Mouse (Mus musculus) limb, embryonic 10.5 days (tissue): ENCODE measurements at regions not wholly inside any gene's neighbourhood (a gene's known extent, or its start where the extent isn't known, plus 50 kb on each side); places are given as distances from the start of the nearest gene placed in this dataset.
A peak's percentile ranks its signal among the peaks of the same experiment; 100 is the strongest.
"Not testable (repeated sequence)": the region's sequence is repeated elsewhere in the genome, so short reads cannot be mapped to it uniquely, and the experiment has no call there.

Experiments used
- DNase-seq: peaks from one replicate; pipeline ENCODE4 v3.0.0-alpha.2; 2017; ENCODE audit warnings: low spot score
- H3K27ac ChIP-seq: fragments of 300-500 bp; sonication (generic); 2 replicates; pipeline ENCODE4 v1.5.1; 2016; ENCODE audit warnings: mild to moderate bottlenecking
- H3K27me3 ChIP-seq: fragments of 300-500 bp; sonication (generic); 2 replicates; pipeline ENCODE4 v1.6.1; 2016; ENCODE audit warnings: low read depth, mild to moderate bottlenecking; ENCODE audit not compliant: poor library complexity, severe bottlenecking
- H3K36me3 ChIP-seq: fragments of 300-500 bp; sonication (generic); 2 replicates; pipeline ENCODE4 v1.6.1; 2016; ENCODE audit warnings: mild to moderate bottlenecking, moderate library complexity
- H3K4me1 ChIP-seq: fragments of 300-500 bp; sonication (generic); 2 replicates; pipeline ENCODE4 v1.6.1; 2016
- H3K4me3 ChIP-seq: fragments of 300-500 bp; sonication (generic); 2 replicates; pipeline ENCODE4 v1.5.1; 2016; ENCODE audit warnings: mild to moderate bottlenecking, moderate library complexity
- H3K9me3 ChIP-seq: fragments of 300-500 bp; sonication (generic); replicated peaks from 2 replicates; pipeline ENCODE4 v1.6.1; 2016; ENCODE audit warnings: mild to moderate bottlenecking
- WGBS: fragments of 180-500 bp; shearing (Covaris S2); methylation state at CpG from one replicate; pipeline ENCODE4 v1.1.7; 2016; 5-methylcytosine and 5-hydroxymethylcytosine counted together

- Histone ChIP-seq H3K27me3 (no peaks in the 10 kb centered on the region), H3K9me3 (no peaks in the 10 kb centered on the region), H3K4me1 (0 out of 2 replicates have a peak, but pooled peaks cover 3% of the 10 kb centered on the region), H3K4me3 (no peak overlapping the region), H3K36me3 (no peaks in the 10 kb centered on the region), H3K27ac (no peak overlapping the region)
- WGBS, result 90% methylated on average over 6 of the region's 6 CpGs
- no peak for DNase-seq
Measured at GRCm38 (mm10) chr1:177345540-177345939, 87.5 kb upstream of the Akt3 start.

DNA sequence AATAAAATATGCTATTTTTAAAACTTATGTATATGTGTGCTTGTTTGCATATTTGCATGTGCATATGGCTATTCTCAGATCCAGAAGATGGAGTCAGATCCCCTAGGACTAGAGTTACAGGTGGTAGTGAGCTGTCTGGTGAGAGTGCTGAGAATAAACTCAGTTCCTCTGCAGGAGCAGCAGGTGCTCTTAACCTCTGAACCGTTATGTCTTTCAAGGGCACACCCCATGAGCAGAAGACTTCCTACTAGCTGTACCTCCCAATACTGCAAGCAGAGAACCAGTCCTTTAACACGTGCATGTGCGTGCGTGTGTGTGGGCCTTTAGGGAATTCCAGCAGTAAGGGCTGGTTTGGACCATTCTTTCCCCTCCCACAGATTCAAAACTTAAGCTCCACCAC lies 85.9 kb upstream of the Akt3 start:
- DNase-seq, result no peak
- WGBS, result 87% methylated on average over 4 of the region's 4 CpGs
- H3K9me3 ChIP-seq, result no peaks in the 10 kb centered on the region

GRCm38 (mm10) chr1:177343121-177343520 lies 85.1 kb upstream of the Akt3 start:
- no peaks in the 10 kb centered on the region for H3K36me3 ChIP-seq
- DNase-seq, result peak; percentile 40
- H3K27me3 ChIP-seq, result no peaks in the 10 kb centered on the region
- H3K27ac ChIP-seq, result no peak overlapping the region
- peaks cover 13% of the 10 kb centered on the region; the same call in 1 of the 2 replicates for H3K4me1 ChIP-seq
- 74% methylated on average over 6 of the region's 6 CpGs for WGBS
- H3K9me3 ChIP-seq, result no peaks in the 10 kb centered on the region
- H3K4me3 ChIP-seq, result no peak overlapping the region

More for the DNA sequence above, 85.9 kb upstream of the Akt3 start:
- Histone ChIP-seq H3K36me3 (no peaks in the 10 kb centered on the region), H3K27ac (no peak overlapping the region), H3K4me1 (peaks cover 4% of the 10 kb centered on the region; the same call in 1 of the 2 replicates), H3K27me3 (no peaks in the 10 kb centered on the region), H3K4me3 (no peak overlapping the region)

DNA sequence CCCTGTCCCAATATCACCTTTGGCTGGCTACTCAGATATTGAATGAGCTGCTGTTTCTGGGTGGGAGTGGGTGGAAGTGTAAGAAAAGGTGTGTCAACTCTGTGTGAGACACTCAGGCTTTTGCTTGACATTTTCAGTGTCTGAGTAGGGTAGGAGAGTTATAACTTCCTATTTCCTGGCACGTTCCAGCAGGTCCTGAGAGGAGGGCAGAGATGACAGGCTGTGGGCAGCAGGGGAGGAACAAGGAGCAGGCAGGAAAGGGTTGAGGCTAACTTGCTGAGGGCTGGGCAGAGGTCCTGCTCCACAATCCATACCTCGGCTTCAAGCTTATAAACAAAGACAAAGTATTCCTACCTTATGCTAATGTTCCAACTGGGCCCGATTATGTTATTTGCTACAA lies 82.2 kb upstream of the Akt3 start:
- Histone ChIP-seq H3K9me3 (no peaks in the 10 kb centered on the region), H3K4me3 (no peak overlapping the region), H3K27me3 (no peaks in the 10 kb centered on the region), H3K36me3 (no peaks in the 10 kb centered on the region), H3K27ac (no peak overlapping the region), H3K4me1 (peaks cover 14% of the 10 kb centered on the region; the same call in 1 of the 2 replicates)
- no peak for DNase-seq
- WGBS, result 67% methylated on average over 3 of the region's 3 CpGs

- 68% methylated on average over 12 of the region's 13 CpGs for WGBS
- DNase-seq, H3K27me3 ChIP-seq, H3K9me3 ChIP-seq, H3K36me3 ChIP-seq: not testable (repeated sequence)
- Histone ChIP-seq H3K4me1 (peaks cover 14% of the 10 kb centered on the region; the same call in 1 of the 2 replicates), H3K4me3 (peak overlapping the region; percentile 54), H3K27ac (peak overlapping the region; percentile 83)
Measured at GRCm38 (mm10) chr1:177339207-177339787, 81.3 kb upstream of the Akt3 start.

GRCm38 (mm10) chr1:177338466-177339206 lies 80.6 kb upstream of the Akt3 start:
- Histone ChIP-seq H3K4me1 (peaks cover 14% of the 10 kb centered on the region; the same call in 1 of the 2 replicates), H3K9me3 (no peaks in the 10 kb centered on the region), H3K27me3 (no peaks in the 10 kb centered on the region), H3K36me3 (no peaks in the 10 kb centered on the region), H3K27ac (peak overlapping the region; percentile 83), H3K4me3 (peak overlapping the region; percentile 54)
- WGBS, result 4% methylated on average over 32 of the region's 32 CpGs
- peak; percentile 73 for DNase-seq

GRCm38 (mm10) chr1:177337756-177338155 lies 79.8 kb upstream of the Akt3 start:
- H3K4me1 ChIP-seq, result peaks cover 11% of the 10 kb centered on the region; the same call in 1 of the 2 replicates

DNA sequence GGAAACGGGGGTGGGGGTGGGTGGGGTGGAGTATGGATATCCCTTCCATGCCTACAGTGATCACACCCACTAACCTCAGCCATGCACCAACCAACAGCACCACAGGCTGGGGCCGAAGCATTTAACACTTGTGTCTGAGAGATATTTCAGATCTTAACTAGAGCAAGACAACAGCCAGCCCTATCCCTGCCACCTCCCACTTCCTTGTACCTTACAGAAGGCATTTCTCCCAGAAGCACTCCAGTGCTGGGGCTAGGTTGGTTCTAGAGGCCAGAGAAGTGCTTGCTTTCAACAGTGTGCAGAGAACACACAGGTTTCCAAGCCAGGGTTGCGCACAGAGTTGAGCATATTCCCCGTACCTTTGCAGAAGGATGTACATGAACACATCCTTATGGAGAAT lies 79.1 kb upstream of the Akt3 start:
- no peak overlapping the region for H3K4me3 ChIP-seq
- peaks cover 11% of the 10 kb centered on the region; the same call in 1 of the 2 replicates for H3K4me1 ChIP-seq
- no peak for DNase-seq
- no peaks in the 10 kb centered on the region for H3K36me3 ChIP-seq
- H3K27me3 ChIP-seq, result no peaks in the 10 kb centered on the region
- H3K27ac ChIP-seq, result no peak overlapping the region
- H3K9me3 ChIP-seq, result no peaks in the 10 kb centered on the region
- 85% methylated on average over 4 of the region's 4 CpGs for WGBS

More at GRCm38 (mm10) chr1:177337756-177338155, 79.8 kb upstream of the Akt3 start:
- Histone ChIP-seq H3K4me3 (no peak overlapping the region), H3K9me3 (no peaks in the 10 kb centered on the region), H3K36me3 (no peaks in the 10 kb centered on the region), H3K27me3 (no peaks in the 10 kb centered on the region), H3K27ac (no peak overlapping the region)
- DNase-seq, result no peak

DNA sequence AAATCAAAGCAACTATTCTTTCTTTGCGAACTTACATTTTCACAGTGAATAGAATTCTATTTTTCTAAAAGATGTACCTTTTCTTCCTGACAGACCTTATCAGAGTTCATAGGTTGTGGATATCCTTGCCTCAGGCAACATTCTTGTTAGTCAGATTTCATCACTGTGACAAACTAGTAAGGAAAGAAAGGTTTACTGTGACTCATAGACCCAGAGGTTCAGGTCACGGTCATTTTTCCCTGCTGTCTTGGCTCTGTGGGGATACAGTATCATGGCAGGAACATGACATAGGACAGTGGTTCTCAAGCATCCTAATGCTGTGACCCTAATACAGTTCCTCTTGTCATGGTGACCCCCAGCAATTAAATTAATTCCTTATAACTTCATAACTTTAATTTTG lies 78.4 kb upstream of the Akt3 start:
- H3K4me3 ChIP-seq, result no peak overlapping the region
- no peaks in the 10 kb centered on the region for H3K27me3 ChIP-seq
- no peak for DNase-seq
- WGBS, result 92% methylated on average over 2 of the region's 2 CpGs
- no peak overlapping the region for H3K27ac ChIP-seq
- H3K9me3 ChIP-seq, result no peaks in the 10 kb centered on the region
- no peaks in the 10 kb centered on the region for H3K36me3 ChIP-seq
- H3K4me1 ChIP-seq, result peaks cover 11% of the 10 kb centered on the region; the same call in 1 of the 2 replicates

GRCm38 (mm10) chr1:177335961-177336360 lies 78.0 kb upstream of the Akt3 start:
- no peaks in the 10 kb centered on the region for H3K36me3 ChIP-seq
- no peak overlapping the region for H3K4me3 ChIP-seq
- no peaks in the 10 kb centered on the region for H3K9me3 ChIP-seq
- no peak overlapping the region for H3K27ac ChIP-seq
- H3K4me1 ChIP-seq, result peaks cover 11% of the 10 kb centered on the region; the same call in 1 of the 2 replicates
- no peaks in the 10 kb centered on the region for H3K27me3 ChIP-seq
- 92% methylated on average over 6 of the region's 6 CpGs for WGBS
- DNase-seq, result no peak

DNA sequence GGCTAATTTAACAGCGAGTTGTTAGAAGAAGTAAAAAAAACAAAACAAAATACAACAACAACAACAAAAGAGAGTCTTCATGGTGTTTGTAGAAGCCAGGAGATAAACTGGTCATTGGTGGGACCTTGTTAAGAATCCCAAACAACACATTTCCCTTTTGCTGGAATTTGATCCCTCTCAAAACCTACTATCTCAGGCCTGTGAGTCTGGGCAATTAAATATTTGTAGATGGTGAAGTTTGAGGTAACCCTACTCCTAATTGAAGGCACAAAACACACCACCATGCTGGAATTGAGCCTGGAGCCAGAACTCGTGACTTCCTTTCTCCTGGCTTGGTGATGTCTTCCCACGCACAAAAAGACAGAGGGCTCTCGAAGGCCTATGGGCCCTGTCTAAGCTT lies 65.4 kb upstream of the Akt3 start:
- H3K9me3 ChIP-seq, result no peaks in the 10 kb centered on the region
- peak overlapping the region; percentile 67 for H3K4me3 ChIP-seq
- no peak for DNase-seq
- WGBS, result 48% methylated on average over 4 of the region's 4 CpGs
- peaks cover 18% of the 10 kb centered on the region for H3K4me1 ChIP-seq
- no peaks in the 10 kb centered on the region for H3K36me3 ChIP-seq
- no peak overlapping the region; the same call in 1 of the 2 replicates for H3K27ac ChIP-seq
- H3K27me3 ChIP-seq, result 0 out of 2 replicates have a peak, but pooled peaks cover 9% of the 10 kb centered on the region

- H3K4me3 ChIP-seq, result peak overlapping the region; percentile 67
- no peaks in the 10 kb centered on the region for H3K9me3 ChIP-seq
- WGBS, result under 1% methylated on average over 40 of the region's 40 CpGs
- H3K4me1 ChIP-seq, result peaks cover 18% of the 10 kb centered on the region
- peak; percentile 65 for DNase-seq
- H3K27me3 ChIP-seq, result 0 out of 2 replicates have a peak, but pooled peaks cover 9% of the 10 kb centered on the region
- H3K36me3 ChIP-seq, result no peaks in the 10 kb centered on the region
- peak overlapping the region; percentile 76 for H3K27ac ChIP-seq
Measured at GRCm38 (mm10) chr1:177322745-177323299, 64.8 kb upstream of the Akt3 start.

- whole genome bisulfite sequencing, result 4% methylated on average over 6 of the region's 6 CpGs
- H3K36me3 ChIP-seq, result no peaks in the 10 kb centered on the region
- H3K27me3 ChIP-seq, result 0 out of 2 replicates have a peak, but pooled peaks cover 9% of the 10 kb centered on the region
- DNase-seq, result no peak
- peak overlapping the region; percentile 76 for H3K27ac ChIP-seq
- peaks cover 18% of the 10 kb centered on the region for H3K4me1 ChIP-seq
- no peaks in the 10 kb centered on the region for H3K9me3 ChIP-seq
- peak overlapping the region; percentile 67 for H3K4me3 ChIP-seq
Measured at GRCm38 (mm10) chr1:177322307-177322685, 64.3 kb upstream of the Akt3 start.
